Mouse (Mus musculus) colon, adult 2 months (tissue): Measurements from ENCODE around the gene Pim1. TPM values are rescaled to one million over a fixed set of nuclear protein-coding genes. Genes with fewer than 3 reads are reported as not detected.

Experiments used
- polyA plus RNA-seq: library from polyadenylated mRNA; depleted of rRNA; stranded (reverse); fragments of >200 nt; gene quantifications from 2 replicates; pipeline ENCODE4 v1.2.3, GENCODE M21; 2012; rRNA removed

Gene Pim1
- 22.6 and 27.9 TPM in 2 replicates for polyA plus RNA-seq

GRCm38 (mm10) chr17:29490713-29491581, at the start of gene Pim1:
TSS of gene Pim1 (plus strand) at chr17:29490753.

Other genes starting within 250 kb of the Pim1 start
- 29.6 and 37.0 TPM in 2 replicates for gene Ppil1, start 226.6 kb upstream of the Pim1 start, polyA plus RNA-seq
- 44.6 and 48.0 TPM in 2 replicates for gene BC004004, start 222.0 kb upstream of the Pim1 start, polyA plus RNA-seq
- gene Pi16, start 173.1 kb upstream of the Pim1 start, polyA plus RNA-seq = 14.7 and 15.9 TPM in 2 replicates
- gene Mtch1, start 142.8 kb upstream of the Pim1 start, polyA plus RNA-seq = 414 and 524 TPM in 2 replicates
- gene Fgd2, start 129.8 kb upstream of the Pim1 start, polyA plus RNA-seq = 24.1 and 33.0 TPM in 2 replicates
- gene Gm17657, start 58.9 kb downstream of the Pim1 start, polyA plus RNA-seq = not detected in 2 replicates
- 21.0 and 22.1 TPM in 2 replicates for gene Tbc1d22b, start 59.0 kb downstream of the Pim1 start, polyA plus RNA-seq
- gene Tmem217, start 61.6 kb downstream of the Pim1 start, polyA plus RNA-seq = not detected in 2 replicates
- gene Rnf8, start 124.0 kb downstream of the Pim1 start, polyA plus RNA-seq = 23.4 and 26.8 TPM in 2 replicates
- gene Gm28043, start 124.1 kb downstream of the Pim1 start, polyA plus RNA-seq = 0.47 and 0.59 TPM in 2 replicates
- 15.9 and 17.6 TPM in 2 replicates for gene Cmtr1, start 169.8 kb downstream of the Pim1 start, polyA plus RNA-seq
- gene Ccdc167, start 226.3 kb downstream of the Pim1 start, polyA plus RNA-seq = 5.3 and 5.7 TPM in 2 replicates